Mouse (Mus musculus) layer of hippocampus, adult 8-10 months (tissue): ENCODE measurements around the gene Vmn1r127. TPM values are rescaled to one million over a fixed set of nuclear protein-coding genes. Genes with fewer than 3 reads are reported as not detected.
"Not testable (repeated sequence)": the region's sequence is repeated elsewhere in the genome, so short reads cannot be mapped to it uniquely, and the experiment has no call there.

Source experiments
- DNase-seq, 2 experiments: peaks; one replicate each; pipeline ENCODE4 v3.0.0; 2022; ENCODE audit warnings: low spot score in 2 of 2
- total RNA-seq, 4 experiments: library from RNA; stranded (reverse); gene quantifications; 2 replicates each; pipeline ENCODE4 v1.2.4; 2022

The Vmn1r127 gene
- not detected for total RNA-seq

DNA sequence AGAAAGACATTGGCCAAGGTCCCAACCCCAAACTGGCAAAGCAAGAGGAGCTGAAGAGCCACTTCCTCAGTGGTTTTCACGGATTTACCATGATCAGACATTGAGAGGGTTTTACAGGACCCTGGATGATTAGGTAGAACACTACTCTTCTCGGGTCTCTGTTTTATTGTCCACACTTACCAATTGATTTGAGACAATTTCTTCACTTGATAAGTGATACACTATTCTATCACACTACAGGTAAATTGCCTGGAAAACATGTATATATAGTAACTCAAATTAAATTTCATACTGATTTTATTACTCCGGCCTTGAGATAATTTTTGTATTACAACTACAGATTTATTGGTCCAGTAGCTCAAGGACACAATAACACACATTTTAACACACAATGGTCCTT lies at the start of gene Vmn1r127:
TSS of gene Vmn1r127 (minus strand) at position 101 of the 400 bp plus-strand sequence.
- DNase-seq, result not testable (repeated sequence)

DNA sequence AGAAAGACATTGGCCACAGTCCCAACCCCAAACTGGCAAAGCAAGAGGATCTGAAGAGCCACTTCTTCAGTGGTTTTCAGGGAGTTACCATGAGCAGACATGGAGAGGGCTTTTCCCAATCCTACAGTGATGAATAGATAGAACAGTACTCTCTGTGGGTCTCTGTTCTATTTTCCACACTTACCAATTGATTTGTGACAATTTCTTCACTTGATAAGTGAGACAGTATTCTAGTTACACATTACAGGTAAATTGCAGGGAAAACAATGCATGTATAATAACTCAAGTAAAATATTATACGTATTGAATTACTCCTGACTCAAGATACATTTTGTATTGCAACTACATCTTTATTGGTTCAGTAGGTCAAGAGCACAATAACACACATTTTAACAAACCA lies 41.5 kb upstream of the Vmn1r127 start, which contains the start of gene Vmn1r129:
TSS of gene Vmn1r129 (minus strand) at position 101 of the 400 bp plus-strand sequence.
- not testable (repeated sequence) for DNase-seq

DNA sequence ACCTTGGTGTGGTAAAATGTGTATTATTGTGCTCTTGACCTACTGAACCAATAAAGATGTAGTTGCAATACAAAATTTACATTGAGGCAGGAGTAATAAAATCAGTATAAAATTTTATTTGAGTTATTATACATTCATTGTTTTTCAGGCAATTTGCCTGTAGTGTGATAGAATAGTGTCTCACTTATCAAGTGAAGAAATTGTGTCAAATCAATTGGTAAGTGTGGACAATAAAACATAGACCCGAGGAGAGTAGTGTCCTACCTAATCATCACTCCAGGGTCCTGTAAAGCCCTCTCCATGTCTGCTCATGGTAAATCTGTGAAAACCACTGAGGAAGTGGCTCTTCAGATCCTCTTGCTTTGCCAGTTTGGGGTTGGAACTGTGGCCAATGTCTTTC lies 29.4 kb upstream of the Vmn1r127 start, which contains the start of gene Vmn1r128:
TSS of gene Vmn1r128 (plus strand) at position 301 of the 400 bp plus-strand sequence.
- not testable (repeated sequence) for DNase-seq

DNA sequence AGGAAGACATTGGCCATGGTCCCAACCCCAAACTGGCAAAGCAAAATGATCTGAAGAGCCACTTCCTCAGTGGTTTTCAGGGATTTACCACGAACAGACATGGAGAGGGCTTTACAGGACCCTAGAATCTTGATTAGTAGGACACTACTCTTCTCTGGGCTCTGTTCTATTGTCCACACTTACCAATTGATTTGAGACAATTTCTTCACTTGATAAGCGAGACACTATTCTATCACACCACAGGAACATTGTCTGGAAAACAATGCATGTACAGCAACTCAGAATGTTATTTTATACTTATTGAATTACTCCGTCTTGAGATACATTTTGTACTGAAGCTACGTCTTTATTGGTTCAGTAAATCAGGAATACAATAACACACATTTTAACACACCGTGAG lies 18.3 kb downstream of the Vmn1r127 start, which contains the start of gene Vmn1r126:
TSS of gene Vmn1r126 (minus strand) at position 101 of the 400 bp plus-strand sequence.
- not testable (repeated sequence) for DNase-seq

DNA sequence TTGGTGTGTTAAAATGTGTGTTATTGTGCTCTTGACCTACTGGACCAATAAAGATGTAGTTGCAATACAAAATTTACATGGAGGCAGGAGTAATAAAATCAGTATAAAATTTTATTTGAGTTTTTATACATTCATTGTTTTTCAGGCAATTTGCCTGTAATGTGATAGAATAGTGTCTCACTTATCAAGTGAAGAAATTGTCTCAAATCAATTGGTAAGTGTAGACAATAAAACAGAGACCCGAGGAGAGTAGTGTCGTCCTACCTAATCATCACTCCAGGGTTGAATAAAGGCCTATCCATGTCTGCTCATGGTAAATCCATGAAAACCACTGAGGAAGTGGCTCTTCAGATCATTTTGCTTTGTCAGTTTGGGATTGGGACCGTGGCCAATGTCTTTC lies 47.8 kb downstream of the Vmn1r127 start, which contains the start of gene Vmn1r125:
TSS of gene Vmn1r125 (plus strand) at position 301 of the 400 bp plus-strand sequence.
- DNase-seq, result not testable (repeated sequence)

Other genes with a start within 250 kb of the Vmn1r127 start
- gene Vmn1r121, start 221.3 kb downstream of the Vmn1r127 start, total RNA-seq, result not detected
- gene Vmn1r122, start 185.7 kb downstream of the Vmn1r127 start, total RNA-seq, result not detected
- not detected for gene Vmn1r123, start 157.7 kb downstream of the Vmn1r127 start, total RNA-seq
- gene Gm5157, start 129.4 kb downstream of the Vmn1r127 start, total RNA-seq, result not detected
- gene Vmn1r124, start 59.2 kb downstream of the Vmn1r127 start, total RNA-seq, result not detected
- not detected for gene Vmn1r125, start 47.7 kb downstream of the Vmn1r127 start, total RNA-seq
- not detected for gene Vmn1r126, start 18.4 kb downstream of the Vmn1r127 start, total RNA-seq
- not detected for gene Vmn1r128, start 29.5 kb upstream of the Vmn1r127 start, total RNA-seq
- gene Vmn1r129, start 41.4 kb upstream of the Vmn1r127 start, total RNA-seq, result not detected
- not detected for gene Gm6882, start 112.9 kb upstream of the Vmn1r127 start, total RNA-seq
- gene Vmn1r130, start 191.9 kb upstream of the Vmn1r127 start, total RNA-seq, result not detected
- not detected for gene Vmn1r131, start 226.2 kb upstream of the Vmn1r127 start, total RNA-seq